Mouse (Mus musculus): ENCODE results near the gene Samd1. TPM values are rescaled to one million over a fixed set of nuclear protein-coding genes. Genes with fewer than 3 reads are reported as not detected.

The Samd1 gene
- polyA plus RNA-seq, 1 experiment = 39.5 TPM

DNA sequence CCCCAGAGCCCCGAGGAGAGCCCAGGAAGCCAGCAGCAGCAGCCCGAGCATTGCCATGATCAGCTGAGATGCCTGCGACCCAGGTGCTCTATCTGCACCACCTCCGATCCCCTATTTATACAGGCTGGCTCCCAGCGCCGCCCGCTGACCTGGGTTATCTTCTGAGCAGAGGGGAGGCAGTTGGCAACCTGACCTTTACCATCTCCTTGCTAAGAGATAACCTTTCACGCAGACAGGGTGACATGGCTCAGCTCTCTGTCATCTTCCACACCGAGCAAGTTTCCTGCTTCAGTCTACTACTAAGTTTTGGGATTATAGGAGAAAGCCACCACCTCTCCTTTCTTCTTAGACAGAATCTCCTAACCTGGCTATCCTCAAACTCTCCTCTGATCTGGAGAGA lies 47.4 kb downstream of the Samd1 start, which contains the start of gene Rln3:
Gene Rln3, minus strand, starts transcription at position 101 of the 400 bp plus-strand sequence.
- WGBS = 81% methylated on average over 9 of the region's 9 CpGs

DNA sequence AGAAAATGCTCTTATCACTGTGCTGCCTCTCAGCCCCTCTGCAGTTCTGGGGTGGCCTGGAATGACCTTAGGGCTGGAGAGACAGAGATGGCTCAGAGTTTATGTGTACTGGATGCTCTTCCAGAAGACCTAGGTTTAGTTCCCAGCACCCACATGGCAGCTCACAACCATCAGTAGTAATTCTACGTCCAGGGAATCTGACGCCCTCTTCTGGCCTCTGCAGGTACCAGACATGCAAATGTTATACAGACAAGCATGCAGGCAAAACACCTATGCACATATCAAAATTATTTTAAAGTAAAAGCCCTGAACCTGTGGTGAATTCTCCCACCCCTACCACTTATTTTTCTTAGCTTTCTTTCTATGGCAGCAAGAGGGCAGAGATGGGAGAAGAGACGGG lies 49.0 kb downstream of the Samd1 start:
- DNase-seq (ENCODE audit: low read depth in 1 of 2, low spot score in 2 of 2) = no peak
- H3K36me3 ChIP-seq (ENCODE audit: control insufficient read depth, insufficient read depth, low read length) = no peaks in the 10 kb centered on the region
- no peak overlapping the region for H3K27ac ChIP-seq (ENCODE audit: insufficient read depth, low read length)
- 80% methylated on average over 3 of the region's 3 CpGs for WGBS
- peaks cover 8% of the 10 kb centered on the region; the same call in 1 of the 2 replicates for H3K4me1 ChIP-seq (ENCODE audit: control insufficient read depth, insufficient read depth, insufficient read length)
- TF ChIP-seq POLR2A (IDR thresholded peaks at IDR 0.05; ENCODE audit: low read depth, low read length) = no peak
- TF ChIP-seq CTCF (IDR thresholded peaks at IDR 0.05; ENCODE audit: extremely low read depth, insufficient read depth, insufficient read length, insufficient replicate concordance) = no peak
- no peaks in the 10 kb centered on the region for H3K27me3 ChIP-seq (ENCODE audit: control insufficient read depth, insufficient read depth, low read length)
- no peak overlapping the region for H3K4me3 ChIP-seq (ENCODE audit: extremely low read depth, insufficient read depth, insufficient read length)

More for the DNA sequence above, 47.4 kb downstream of the Samd1 start, which contains the start of gene Rln3:
- no peak for TF ChIP-seq CTCF (IDR thresholded peaks at IDR 0.05; ENCODE audit: extremely low read depth, insufficient read depth, insufficient read length, insufficient replicate concordance)
- TF ChIP-seq POLR2A (IDR thresholded peaks at IDR 0.05; ENCODE audit: low read depth, low read length) = no peak
- no peak within 1 kb of the TSS for H3K4me3 ChIP-seq (ENCODE audit: extremely low read depth, insufficient read depth, insufficient read length)
- H3K36me3 ChIP-seq (ENCODE audit: control insufficient read depth, insufficient read depth, low read length) = peaks cover 4% of the 10 kb centered on the region; the same call in 1 of the 2 replicates
- DNase-seq (ENCODE audit: low read depth in 1 of 2, low spot score in 2 of 2) = no peak
- H3K27ac ChIP-seq (ENCODE audit: insufficient read depth, low read length) = no peak within 1 kb of the TSS
- peaks cover 9% of the 10 kb centered on the region; the same call in 1 of the 2 replicates for H3K4me1 ChIP-seq (ENCODE audit: control insufficient read depth, insufficient read depth, insufficient read length)
- H3K27me3 ChIP-seq (ENCODE audit: control insufficient read depth, insufficient read depth, low read length) = no peaks in the 10 kb centered on the region

DNA sequence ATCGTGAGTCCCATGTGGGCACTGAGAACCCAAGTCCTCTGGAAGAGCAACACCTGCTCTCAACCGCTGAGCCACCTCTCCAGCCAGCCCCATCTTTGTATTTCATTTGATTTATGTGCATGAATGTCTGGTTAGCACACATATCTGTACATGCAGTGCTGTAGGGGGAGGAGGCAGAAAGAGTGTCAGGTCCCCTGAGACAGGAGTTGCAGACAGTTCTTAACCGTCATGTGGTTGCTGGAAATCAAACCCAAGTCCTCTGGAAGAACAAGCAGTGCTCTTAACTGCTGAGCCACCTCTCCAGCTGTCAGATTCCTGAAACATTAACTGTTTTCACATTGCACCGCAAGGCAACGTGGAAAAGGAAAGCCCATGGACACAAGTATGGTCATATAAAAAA lies 50.7 kb downstream of the Samd1 start:
- Histone ChIP-seq H3K4me3 (ENCODE audit: extremely low read depth, insufficient read depth, insufficient read length) (no peak overlapping the region), H3K4me1 (ENCODE audit: control insufficient read depth, insufficient read depth, insufficient read length) (peaks cover under 1% of the 10 kb centered on the region; the same call in 1 of the 2 replicates), H3K27ac (ENCODE audit: insufficient read depth, low read length) (no peak overlapping the region), H3K27me3 (ENCODE audit: control insufficient read depth, insufficient read depth, low read length) (no peaks in the 10 kb centered on the region), H3K36me3 (ENCODE audit: control insufficient read depth, insufficient read depth, low read length) (no peaks in the 10 kb centered on the region)
- DNase-seq (ENCODE audit: low read depth in 1 of 2, low spot score in 2 of 2) = no peak
- WGBS = 60% methylated on average over 5 of the region's 5 CpGs
- no peak for TF ChIP-seq POLR2A (IDR thresholded peaks at IDR 0.05; ENCODE audit: low read depth, low read length)
- TF ChIP-seq CTCF (IDR thresholded peaks at IDR 0.05; ENCODE audit: extremely low read depth, insufficient read depth, insufficient read length, insufficient replicate concordance) = no peak

Other genes starting within 250 kb of the Samd1 start
- 28.9 and 41.2 TPM in 2 replicates for gene Adgrl1, start 97.6 kb upstream of the Samd1 start, polyA plus RNA-seq (2012; rRNA removed)
- 1.2 and 1.3 TPM in 2 replicates for gene Gm10644, start 42.5 kb upstream of the Samd1 start, polyA plus RNA-seq (2012; rRNA removed)
- 33.2 and 38.4 TPM in 2 replicates for gene Asf1b, start 42.2 kb upstream of the Samd1 start, polyA plus RNA-seq (2012; rRNA removed)
- gene Prkaca, start 24.7 kb upstream of the Samd1 start, polyA plus RNA-seq (2012; rRNA removed) = 26.7 and 31.5 TPM in 2 replicates
- 0.46 and 0.63 TPM in 2 replicates for gene 1700067K01Rik, start 3.8 kb downstream of the Samd1 start, polyA plus RNA-seq (2012; rRNA removed)
- 0.60 and 4.4 TPM in 2 replicates for gene 2210011C24Rik, start 14.5 kb downstream of the Samd1 start, polyA plus RNA-seq (2012; rRNA removed)
- gene Palm3, start 23.8 kb downstream of the Samd1 start, polyA plus RNA-seq (2012; rRNA removed) = 0.22 and 0.23 TPM in 2 replicates
- gene Il27ra, start 44.9 kb downstream of the Samd1 start, polyA plus RNA-seq (2012; rRNA removed) = 69.5 and 70.0 TPM in 2 replicates
- 3.8 and 5.3 TPM in 2 replicates for gene Rln3, start 47.3 kb downstream of the Samd1 start, polyA plus RNA-seq (2012; rRNA removed)
- 0.35 and 0.43 TPM in 2 replicates for gene Gm10643, start 67.5 kb downstream of the Samd1 start, polyA plus RNA-seq (2012; rRNA removed)
- 45.6 and 58.3 TPM in 2 replicates for gene Rfx1, start 69.2 kb downstream of the Samd1 start, polyA plus RNA-seq (2012; rRNA removed)
- 64.1 and 87.6 TPM in 2 replicates for gene Dcaf15, start 107.1 kb downstream of the Samd1 start, polyA plus RNA-seq (2012; rRNA removed)
- gene Podnl1, start 128.3 kb downstream of the Samd1 start, polyA plus RNA-seq (2012; rRNA removed) = 11.1 and 12.9 TPM in 2 replicates
- 21.0 and 26.6 TPM in 2 replicates for gene Cc2d1a, start 150.3 kb downstream of the Samd1 start, polyA plus RNA-seq (2012; rRNA removed)
- gene 4930432K21Rik, start 150.4 kb downstream of the Samd1 start, polyA plus RNA-seq (2012; rRNA removed) = 1.4 TPM in 2 replicates
- 1.2 TPM in 1 of 2 replicates, not detected in the other for gene Nanos3, start 187.5 kb downstream of the Samd1 start, polyA plus RNA-seq (2012; rRNA removed)
- 11.3 and 17.5 TPM in 2 replicates for gene Zswim4, start 239.4 kb downstream of the Samd1 start, polyA plus RNA-seq (2012; rRNA removed)